Mouse (Mus musculus) CH12.LX (cell line): ENCODE data around the gene Lima1. TPM values are rescaled to one million over a fixed set of nuclear protein-coding genes. Genes with fewer than 3 reads are reported as not detected.
A peak's percentile ranks its signal among the peaks of the same experiment; 100 is the strongest.
"Not testable (repeated sequence)": the region's sequence is repeated elsewhere in the genome, so short reads cannot be mapped to it uniquely, and the experiment has no call there.

ENCODE experiments used
- DNase-seq: peaks from one replicate; pipeline ENCODE4 v3.0.0-alpha.2; 2013; ENCODE audit errors: extremely low read depth
- H3K27ac ChIP-seq: 2 replicates; pipeline ENCODE4 v1.5.1; 2012; ENCODE audit warnings: low read depth, mild to moderate bottlenecking, control low read depth, moderate library complexity; ENCODE audit not compliant: insufficient read depth
- H3K27me3 ChIP-seq: replicated peaks from 2 replicates; pipeline ENCODE3; 2012; ENCODE audit warnings: inconsistent platforms
- H3K36me3 ChIP-seq, 2 experiments: replicated peaks in 1 of 2; 2 replicates each; pipeline versions ENCODE3 to v1.6.1; 2012; ENCODE audit warnings: inconsistent platforms in 1 of 2, low read length in 1 of 2, mild to moderate bottlenecking in 1 of 2, mixed read lengths in 1 of 2, moderate library complexity in 1 of 2; ENCODE audit not compliant: control insufficient read depth in 1 of 2, insufficient read depth in 1 of 2
- H3K4me1 ChIP-seq, 2 experiments: 2 replicates each; pipeline ENCODE4 v1.6.1; 2012; ENCODE audit warnings: inconsistent platforms in 1 of 2, moderate library complexity in 1 of 2; ENCODE audit not compliant: insufficient read depth in 2 of 2, control insufficient read depth in 1 of 2
- H3K4me2 ChIP-seq: 2 replicates; pipeline ENCODE4 v1.6.1; 2012; ENCODE audit warnings: low read depth, mild to moderate bottlenecking, control low read depth; ENCODE audit not compliant: poor library complexity, insufficient read depth, severe bottlenecking
- H3K4me3 ChIP-seq, 3 experiments: fragments of 150-350 bp in 1 of 3; sonication (generic) in 1 of 3; replicated peaks in 1 of 3; 2 replicates each; pipeline versions ENCODE3 to v1.5.1; 2011 to 2012; ENCODE audit warnings: low read depth in 2 of 3, low read length in 2 of 3, mild to moderate bottlenecking in 2 of 3, moderate library complexity in 2 of 3, control low read depth in 1 of 3, improper control_type of control experiment in 1 of 3, inconsistent platforms in 1 of 3, mixed read lengths in 1 of 3; ENCODE audit not compliant: poor library complexity in 1 of 3
- H3K79me2 ChIP-seq: replicated peaks from 2 replicates; pipeline ENCODE4 v1.6.1; 2012; ENCODE audit warnings: mild to moderate bottlenecking, moderate library complexity; ENCODE audit not compliant: control insufficient read depth, poor library complexity, insufficient read depth, severe bottlenecking; ENCODE audit errors: extremely low read depth
- H3K9ac ChIP-seq: 2 replicates; pipeline ENCODE4 v1.6.1; 2012; ENCODE audit warnings: low read depth, mild to moderate bottlenecking, control low read depth, moderate library complexity; ENCODE audit not compliant: insufficient read depth
- H3K9me3 ChIP-seq: replicated peaks from 2 replicates; pipeline ENCODE3; 2012; ENCODE audit warnings: low read length, inconsistent platforms, mixed read lengths
- BHLHE40 ChIP-seq: IDR thresholded peaks from 2 replicates; pipeline ENCODE4 v1.6.1; 2011; ENCODE audit warnings: mild to moderate bottlenecking, low read depth, low read length, improper control_type of control experiment
- CHD2 ChIP-seq: IDR thresholded peaks from 2 replicates; pipeline ENCODE4 v1.6.1; 2011; ENCODE audit warnings: low read length, improper control_type of control experiment
- CTCF ChIP-seq, 2 experiments: IDR thresholded peaks in 1 of 2; conservative IDR thresholded peaks in 1 of 2; 2 replicates each; pipeline ENCODE4 v1.5.1; 2011 to 2012; ENCODE audit warnings: low read depth in 2 of 2, low read length in 2 of 2, improper control_type of control experiment in 1 of 2, inconsistent platforms in 1 of 2, mild to moderate bottlenecking in 1 of 2, moderate library complexity in 1 of 2
- ELF1 ChIP-seq: IDR thresholded peaks from 2 replicates; pipeline ENCODE4 v1.6.1; 2014; ENCODE audit warnings: low read depth, mild to moderate bottlenecking, inconsistent platforms, low read length, improper control_type of control experiment
- EP300 ChIP-seq: IDR thresholded peaks from 2 replicates; pipeline ENCODE4 v1.6.1; 2011; ENCODE audit warnings: low read length, improper control_type of control experiment
- ETS1 ChIP-seq: conservative IDR thresholded peaks from 2 replicates; pipeline ENCODE4 v1.6.1; 2012; ENCODE audit warnings: low read depth, mild to moderate bottlenecking, inconsistent platforms, low read length, improper control_type of control experiment, moderate library complexity
- GABPA ChIP-seq: IDR thresholded peaks from 2 replicates; pipeline ENCODE4 v1.6.1; 2012; ENCODE audit warnings: low read depth, low read length, improper control_type of control experiment, inconsistent platforms; ENCODE audit not compliant: insufficient replicate concordance
- IRF4 ChIP-seq: IDR thresholded peaks from 2 replicates; pipeline ENCODE4 v1.6.1; 2014; ENCODE audit warnings: low read depth, mild to moderate bottlenecking, inconsistent platforms, low read length, improper control_type of control experiment
- JUND ChIP-seq: conservative IDR thresholded peaks from 2 replicates; pipeline ENCODE4 v1.6.1; 2011; ENCODE audit warnings: low read depth, low read length, improper control_type of control experiment
- KAT2A ChIP-seq: IDR thresholded peaks from 2 replicates; pipeline ENCODE4 v1.6.1; 2012; ENCODE audit warnings: low read length, improper control_type of control experiment, inconsistent platforms; ENCODE audit not compliant: insufficient replicate concordance
- MAX ChIP-seq: IDR thresholded peaks from 2 replicates; pipeline ENCODE4 v1.6.1; 2011; ENCODE audit warnings: low read length, improper control_type of control experiment
- MAZ ChIP-seq: IDR thresholded peaks from 2 replicates; pipeline ENCODE4 v1.6.1; 2012; ENCODE audit warnings: low read depth, mild to moderate bottlenecking, inconsistent platforms, low read length, improper control_type of control experiment, moderate library complexity
- MEF2A ChIP-seq: IDR thresholded peaks from 2 replicates; pipeline ENCODE4 v1.6.1; 2014; ENCODE audit warnings: low read depth, mild to moderate bottlenecking, inconsistent platforms, low read length, improper control_type of control experiment, borderline replicate concordance
- MXI1 ChIP-seq: IDR thresholded peaks from 2 replicates; pipeline ENCODE4 v1.6.1; 2011; ENCODE audit warnings: mild to moderate bottlenecking, low read depth, low read length, improper control_type of control experiment
- NELFE ChIP-seq: IDR thresholded peaks from 2 replicates; pipeline ENCODE4 v1.6.1; 2011; ENCODE audit warnings: low read depth, low read length, improper control_type of control experiment
- POLR2A ChIP-seq: IDR thresholded peaks from 2 replicates; pipeline ENCODE4 v1.6.1; 2011; ENCODE audit warnings: low read depth, mild to moderate bottlenecking, improper control_type of control experiment, low read length
- POLR2AphosphoS2 ChIP-seq: IDR thresholded peaks from 2 replicates; pipeline ENCODE4 v1.6.1; 2011; ENCODE audit warnings: low read depth, low read length, improper control_type of control experiment
- RAD21 ChIP-seq: IDR thresholded peaks from 2 replicates; pipeline ENCODE4 v1.6.1; 2011; ENCODE audit warnings: low read depth, mild to moderate bottlenecking, low read length, improper control_type of control experiment, moderate library complexity
- RCOR1 ChIP-seq: conservative IDR thresholded peaks from 2 replicates; pipeline ENCODE4 v1.6.1; 2012; ENCODE audit warnings: low read depth, mild to moderate bottlenecking, inconsistent platforms, low read length, improper control_type of control experiment
- SMC3 ChIP-seq: IDR thresholded peaks from 2 replicates; pipeline ENCODE4 v1.6.1; 2011; ENCODE audit warnings: low read depth, low read length, improper control_type of control experiment
- TCF12 ChIP-seq: IDR thresholded peaks from 2 replicates; pipeline ENCODE4 v1.6.1; 2014; ENCODE audit warnings: low read depth, mild to moderate bottlenecking, inconsistent platforms, low read length, improper control_type of control experiment
- ZC3H11A ChIP-seq: IDR thresholded peaks from 2 replicates; pipeline ENCODE4 v1.6.1; 2012; ENCODE audit warnings: low read depth, mild to moderate bottlenecking, inconsistent platforms, low read length, improper control_type of control experiment
- ZNF384 ChIP-seq: IDR thresholded peaks from 2 replicates; pipeline ENCODE4 v1.6.1; 2012; ENCODE audit warnings: low read depth, low read length, improper control_type of control experiment, inconsistent platforms
- dilution Hi-C: fragments of 300-500 bp; cut with MboI; formaldehyde crosslinking; loops from 2 replicates; pipeline ENCODE4 v1.14.3; 2020; ENCODE audit warnings: low sequenced_read_pairs; ENCODE audit not compliant: extremely low pct_unique_long_range_greater_than_20kb, extremely low pct_ligation_motif_present
- in situ Hi-C: fragments of 300-500 bp; cut with MboI; formaldehyde crosslinking; loops from 3 replicates; pipeline ENCODE4 v1.14.3; 2019; ENCODE audit warnings: low sequenced_read_pairs, low pct_ligation_motif_present, low pct_unique_long_range_greater_than_20kb, mixed read lengths
- polyA plus RNA-seq: library from polyadenylated mRNA; unstranded; fragments of >175 nt; gene quantifications from 2 replicates; pipeline ENCODE4 v1.2.1, GENCODE M21; 2012; ENCODE audit warnings: low read depth; ENCODE audit not compliant: insufficient read length
- total RNA-seq, 2 experiments: library from RNA; depleted of rRNA; stranded (reverse); fragments of 300-350 nt in 1 of 2; fragments of >200 nt in 1 of 2; gene quantifications; 2 replicates each; pipeline ENCODE4 v1.2.3; 2012 to 2014

The Lima1 gene
- total and polyA plus RNA-seq, 3 experiments: 10.3 to 26.9 (median 18.7) TPM

- in situ Hi-C loops (no loop called here), dilution Hi-C loops (no loop called here)
- Histone ChIP-seq H3K27me3 (no peaks in the 10 kb centered on the region), H3K4me1 (peaks cover 0 to 18% of the 10 kb centered on the region in 2 experiments; a peak in 2 of 4 replicates), H3K9ac (no peak overlapping the region), H3K4me3 (no peak overlapping the region), H3K36me3 (peaks cover 21 to 36% of the 10 kb centered on the region in 2 experiments), H3K9me3 (no peaks in the 10 kb centered on the region), H3K79me2 (no peaks in the 10 kb centered on the region), H3K27ac (no peak overlapping the region), H3K4me2 (no peak overlapping the region)
- peak; percentile 55 for DNase-seq
- peak; percentile 23; the same call in 1 of the 2 replicates for TF ChIP-seq NELFE
- no peak for TF ChIP-seq CHD2
- no peak for TF ChIP-seq IRF4
- TF ChIP-seq JUND: peak; percentile 37; the same call in 1 of the 2 replicates
- TF ChIP-seq SMC3: peak; percentile 81
- peak; percentile 97 for TF ChIP-seq RAD21
- no peak for TF ChIP-seq ELF1
- no peak for TF ChIP-seq POLR2A
- peak; percentile 94 to 96 for TF ChIP-seq CTCF (conservative IDR thresholded peaks at IDR 0.05 in 1 of 2, IDR thresholded peaks at IDR 0.05 in 1 of 2; ENCODE audit: low read depth in 2 of 2, low read length in 2 of 2)
- peak; percentile 28; the same call in 1 of the 2 replicates for TF ChIP-seq ZC3H11A
- TF ChIP-seq MXI1: no peak
These were observed 97.1 kb downstream of the Lima1 start for GRCm38 (mm10) chr15:99778148-99778547.

- H3K4me1 ChIP-seq: peaks cover 0 to 45% of the 10 kb centered on the region in 2 experiments; a peak in 2 of 4 replicates
- DNase-seq: no peak
- peak overlapping the region; percentile 19; the same call in 1 of the 2 replicates for H3K4me2 ChIP-seq
- dilution Hi-C loops (no loop called here), in situ Hi-C loops (loop anchor here (5.0 kb wide), 1 partner anchor 46 kb away; the partner anchor contains the start of gene Cox14)
- H3K79me2 ChIP-seq: peaks cover 21% of the 10 kb centered on the region
- peaks cover 0 to 8% of the 10 kb centered on the region in 2 experiments for H3K36me3 ChIP-seq
- no peak overlapping the region for H3K9ac ChIP-seq
- no peak overlapping the region for H3K27ac ChIP-seq
- no peak overlapping the region for H3K4me3 ChIP-seq
- H3K9me3 ChIP-seq: no peaks in the 10 kb centered on the region
- no peaks in the 10 kb centered on the region for H3K27me3 ChIP-seq
- no peak for TF ChIP-seq TCF12
- TF ChIP-seq MAZ: no peak
- no peak for TF ChIP-seq RCOR1
- TF ChIP-seq POLR2AphosphoS2: no peak
- TF ChIP-seq KAT2A: no peak
- no peak for TF ChIP-seq BHLHE40
- TF ChIP-seq IRF4: no peak
- no peak for TF ChIP-seq ELF1
- TF ChIP-seq ETS1: no peak
- TF ChIP-seq MEF2A: no peak
- no peak for TF ChIP-seq ZNF384
- TF ChIP-seq EP300: no peak
- TF ChIP-seq CHD2: no peak
- TF ChIP-seq POLR2A: no peak
- TF ChIP-seq MAX: no peak
- no peak for TF ChIP-seq GABPA
These were observed 102.3 kb downstream of the Lima1 start for GRCm38 (mm10) chr15:99772925-99773324.

- Histone ChIP-seq H3K4me2 (peak within 1 kb of the TSS; percentile 85), H3K36me3 (peaks cover 0 to 10% of the 10 kb centered on the region in 2 experiments), H3K4me1 (peaks cover 1 to 47% of the 10 kb centered on the region in 2 experiments; a peak in 3 of 4 replicates), H3K27ac (peak within 1 kb of the TSS; percentile 72), H3K9ac (peak within 1 kb of the TSS; percentile 84), H3K4me3 (peak within 1 kb of the TSS; percentile 75 to 94 (median 88)), H3K79me2 (peaks cover 23% of the 10 kb centered on the region)
- DNase-seq, H3K9me3 ChIP-seq, dilution Hi-C loops, H3K27me3 ChIP-seq: not testable (repeated sequence)
- in situ Hi-C loops: loop anchor here (5.0 kb wide), 1 partner anchor 45 kb away; the partner anchor contains the start of gene Cox14
These were observed 102.6 kb downstream of the Lima1 start, which contains the start of gene Cers5 for GRCm38 (mm10) chr15:99772881-99772924. Cers5 (minus strand) TSS chr15:99772885.
